Mouse (Mus musculus) CD4-positive naive resting alpha-beta T cell, adult 76 days (primary cell): ENCODE measurements around the gene Hrasls. TPM values are rescaled to one million over a fixed set of nuclear protein-coding genes. Genes with fewer than 3 reads are reported as not detected.

Source experiments
- total RNA-seq: library from RNA; stranded (reverse); gene quantifications from one replicate; pipeline ENCODE4 v1.2.4, GENCODE M21; 2023

Hrasls gene
- not detected for total RNA-seq

DNA sequence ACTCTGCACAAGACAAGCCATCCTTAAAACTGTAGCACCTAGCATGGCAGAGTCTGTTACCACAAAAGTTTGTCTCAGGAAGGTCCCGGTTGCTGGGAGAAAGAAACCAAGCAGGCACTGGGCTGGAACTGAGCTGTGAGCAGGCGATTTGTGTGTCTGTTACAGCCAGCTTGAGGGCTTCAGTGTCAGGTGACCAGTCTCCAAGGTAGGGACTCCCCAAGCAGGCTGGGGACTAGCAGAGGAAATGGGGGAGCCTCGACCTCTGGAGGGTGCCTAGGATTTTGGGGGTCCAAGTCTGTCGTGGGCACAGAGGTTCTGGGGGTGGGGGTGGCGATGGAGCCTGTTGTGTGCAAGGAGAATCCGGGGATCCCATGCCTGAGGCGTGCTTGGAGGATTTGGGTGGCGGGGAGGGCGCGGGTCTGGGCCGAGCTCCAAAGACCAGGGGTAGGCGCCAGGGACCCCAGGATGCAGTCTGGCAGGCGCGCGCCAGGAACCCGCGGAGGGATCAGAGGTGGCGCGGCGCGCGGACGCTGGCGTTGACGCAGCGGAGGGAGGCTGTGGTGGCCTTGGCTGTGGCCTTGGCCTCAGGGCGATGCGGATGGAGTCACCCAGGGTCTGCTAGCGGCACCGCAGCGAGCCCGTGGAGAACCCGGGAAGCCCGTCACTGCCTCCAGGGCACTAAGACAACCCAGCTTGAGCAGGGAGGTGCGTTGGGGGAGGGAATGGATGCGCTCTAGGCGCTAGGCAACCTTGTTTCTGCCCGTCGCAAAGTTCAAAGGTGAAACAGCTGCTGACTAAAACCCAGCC lies at the start of gene Hrasls:
TSS of gene Hrasls (plus strand) at position 91 of the 807 bp plus-strand sequence.

Other genes starting within 250 kb of the Hrasls start
- gene Atp13a5, start 169.0 kb downstream of the Hrasls start, total RNA-seq, result not detected